Mouse (Mus musculus) neural tube, embryonic 14.5 days (tissue): Measurements from ENCODE around the gene Clspn. TPM values are rescaled to one million over a fixed set of nuclear protein-coding genes. Genes with fewer than 3 reads are reported as not detected.

Experiments used
- ATAC-seq: fragments of 200-750 bp; cut with Nextera tagmentation; 2 replicates; pipeline ENCODE4 v1.8.0; 2017; ENCODE audit warnings: low read depth, mild to moderate bottlenecking, moderate TSS enrichment, moderate library complexity
- H3K27ac ChIP-seq: fragments of 300-500 bp; sonication (generic); 2 replicates; pipeline ENCODE4 v1.5.1; 2014; ENCODE audit warnings: low read depth, mild to moderate bottlenecking, control low read depth, low read length, moderate library complexity, mixed read lengths
- H3K27me3 ChIP-seq: fragments of 300-500 bp; sonication (generic); 2 replicates; pipeline ENCODE4 v1.6.1; 2014; ENCODE audit warnings: low read length; ENCODE audit not compliant: control insufficient read depth, insufficient read depth
- H3K36me3 ChIP-seq: fragments of 300-500 bp; sonication (generic); 2 replicates; pipeline ENCODE4 v1.6.1; 2014; ENCODE audit warnings: low read length, mixed read lengths; ENCODE audit not compliant: control insufficient read depth, insufficient read depth
- H3K4me1 ChIP-seq: fragments of 300-500 bp; sonication (generic); 2 replicates; pipeline ENCODE4 v1.6.1; 2014; ENCODE audit warnings: low read length; ENCODE audit not compliant: control insufficient read depth, insufficient read depth
- H3K4me2 ChIP-seq: fragments of 300-500 bp; sonication (generic); 2 replicates; pipeline ENCODE4 v1.6.1; 2014; ENCODE audit warnings: mild to moderate bottlenecking, low read depth, low read length, control low read depth
- H3K4me3 ChIP-seq: fragments of 300-500 bp; sonication (generic); 2 replicates; pipeline ENCODE4 v1.5.1; 2014; ENCODE audit warnings: low read depth, low read length, control low read depth, mixed read lengths
- H3K9ac ChIP-seq: fragments of 300-500 bp; sonication (generic); replicated peaks from 2 replicates; pipeline ENCODE4 v1.6.1; 2014; ENCODE audit warnings: low read depth, mild to moderate bottlenecking, control low read depth, low read length, mixed read lengths
- H3K9me3 ChIP-seq: fragments of 300-500 bp; sonication (generic); 2 replicates; pipeline ENCODE4 v1.6.1; 2016; ENCODE audit warnings: low read length; ENCODE audit not compliant: control insufficient read depth
- WGBS: fragments of 180-500 bp; shearing (Covaris S2); extraction: QIAGEN DNeasy Blood & Tissue Kit; methylation state at CpG from one replicate; pipeline ENCODE4 v1.1.7; 2014; 5-methylcytosine and 5-hydroxymethylcytosine counted together
- polyA plus RNA-seq: library from polyadenylated mRNA; unstranded; fragments of >200 nt; fragmentation: Nextera tagmentation; extraction: Ambion mirVana; gene quantifications from 2 replicates; pipeline ENCODE4 v1.2.1, GENCODE M21; 2014

Clspn gene
- polyA plus RNA-seq, 1 experiment from 2014 or later = 3.0 TPM

DNA sequence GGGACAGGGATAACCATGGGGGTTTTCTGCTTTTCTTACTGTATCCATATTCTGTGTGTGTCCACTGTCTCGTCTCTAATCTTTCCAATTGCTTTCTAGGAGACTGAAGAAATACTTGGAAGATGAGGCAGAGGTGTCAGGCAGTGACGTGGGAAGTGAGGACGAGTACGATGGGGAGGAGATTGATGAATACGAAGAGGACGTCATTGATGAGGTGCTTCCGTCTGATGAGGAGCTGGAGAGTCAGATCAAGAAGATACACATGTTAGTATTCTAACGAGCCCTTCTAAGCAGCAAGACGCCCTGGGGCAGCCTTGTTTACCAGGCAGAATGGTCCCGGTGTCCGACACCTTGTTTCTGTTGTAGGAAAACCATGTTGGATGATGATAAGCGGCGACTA is 29.0 kb downstream of the Clspn start:
- Histone ChIP-seq H3K4me1 (no peaks in the 10 kb centered on the region), H3K27ac (no peak overlapping the region), H3K4me3 (no peak overlapping the region), H3K9ac (no peak overlapping the region), H3K4me2 (no peak overlapping the region), H3K36me3 (no peaks in the 10 kb centered on the region), H3K27me3 (no peaks in the 10 kb centered on the region), H3K9me3 (no peaks in the 10 kb centered on the region)
- 95% methylated on average over 13 of the region's 13 CpGs for WGBS
- no peak for ATAC-seq

DNA sequence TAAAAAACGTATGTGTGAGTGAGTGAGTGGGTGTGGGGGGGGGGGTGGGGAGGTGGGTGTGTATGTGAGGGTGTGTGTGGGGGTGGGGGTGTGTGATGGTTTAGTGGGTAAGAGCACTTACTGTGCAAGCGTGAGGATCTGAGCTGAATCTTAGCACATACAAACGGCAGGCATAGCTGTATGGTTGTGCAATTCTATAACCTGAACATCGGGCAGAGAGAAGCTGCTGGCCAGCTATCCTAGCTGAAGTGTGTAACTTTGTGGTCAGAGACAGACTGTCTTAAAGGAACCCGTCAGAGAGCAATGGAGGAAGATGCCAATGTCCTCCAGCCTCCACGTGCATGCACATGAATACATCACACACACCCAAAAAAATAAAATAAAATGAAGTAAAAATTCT is 35.3 kb downstream of the Clspn start:
- no peak overlapping the region for H3K4me2 ChIP-seq
- H3K9ac ChIP-seq = no peak overlapping the region
- H3K4me1 ChIP-seq = no peaks in the 10 kb centered on the region
- H3K27ac ChIP-seq = no peak overlapping the region
- no peaks in the 10 kb centered on the region for H3K9me3 ChIP-seq
- H3K36me3 ChIP-seq = no peaks in the 10 kb centered on the region
- WGBS = 95% methylated on average over 6 of the region's 6 CpGs
- H3K27me3 ChIP-seq = no peaks in the 10 kb centered on the region
- no peak for ATAC-seq
- H3K4me3 ChIP-seq = no peak overlapping the region

DNA sequence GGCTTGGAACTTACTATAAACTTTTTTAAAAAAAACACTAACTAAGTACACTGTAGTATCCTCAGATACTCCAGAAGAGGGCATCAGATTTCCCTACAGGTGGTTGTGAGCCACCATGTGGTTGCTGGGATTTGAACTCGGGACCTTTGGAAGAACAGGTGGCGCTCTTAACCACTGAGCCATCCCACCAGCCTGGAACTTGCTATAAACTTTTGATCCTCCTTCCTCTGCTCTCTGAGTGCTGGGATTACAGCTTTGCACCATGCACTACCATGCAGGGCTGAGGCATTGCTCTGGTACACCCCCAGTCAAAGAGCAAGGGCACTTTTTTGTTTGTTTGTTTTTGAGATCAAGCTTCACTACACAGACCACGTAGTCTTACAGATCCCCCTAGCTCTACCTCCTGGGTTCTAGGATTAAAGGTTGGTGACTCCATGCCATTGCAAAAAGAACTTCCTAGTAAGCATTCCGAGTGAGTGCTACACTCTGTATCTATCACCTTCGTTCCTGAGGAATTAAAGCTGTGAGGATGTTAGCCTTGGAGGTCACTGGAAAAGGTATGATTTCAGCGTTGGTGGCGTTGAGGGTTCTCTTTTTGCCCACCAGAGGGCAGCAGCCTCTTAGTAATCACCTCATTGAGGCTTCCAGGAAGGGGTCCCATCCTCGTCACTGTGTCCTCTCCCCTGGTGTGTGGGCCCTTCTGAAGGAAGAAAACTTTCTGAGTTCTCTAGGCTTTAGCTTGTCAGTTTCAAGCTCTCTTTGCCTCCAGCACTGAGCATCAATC is 43.4 kb downstream of the Clspn start:
- no peaks in the 10 kb centered on the region for H3K36me3 ChIP-seq
- ATAC-seq = peak; percentile 69
- peaks cover 6% of the 10 kb centered on the region; the same call in 1 of the 2 replicates for H3K4me1 ChIP-seq
- no peaks in the 10 kb centered on the region for H3K27me3 ChIP-seq
- H3K4me3 ChIP-seq = no peak overlapping the region
- 35% methylated on average over 8 of the region's 8 CpGs for WGBS
- H3K4me2 ChIP-seq = no peak overlapping the region
- no peak overlapping the region for H3K9ac ChIP-seq
- no peak overlapping the region for H3K27ac ChIP-seq
- H3K9me3 ChIP-seq = no peaks in the 10 kb centered on the region

DNA sequence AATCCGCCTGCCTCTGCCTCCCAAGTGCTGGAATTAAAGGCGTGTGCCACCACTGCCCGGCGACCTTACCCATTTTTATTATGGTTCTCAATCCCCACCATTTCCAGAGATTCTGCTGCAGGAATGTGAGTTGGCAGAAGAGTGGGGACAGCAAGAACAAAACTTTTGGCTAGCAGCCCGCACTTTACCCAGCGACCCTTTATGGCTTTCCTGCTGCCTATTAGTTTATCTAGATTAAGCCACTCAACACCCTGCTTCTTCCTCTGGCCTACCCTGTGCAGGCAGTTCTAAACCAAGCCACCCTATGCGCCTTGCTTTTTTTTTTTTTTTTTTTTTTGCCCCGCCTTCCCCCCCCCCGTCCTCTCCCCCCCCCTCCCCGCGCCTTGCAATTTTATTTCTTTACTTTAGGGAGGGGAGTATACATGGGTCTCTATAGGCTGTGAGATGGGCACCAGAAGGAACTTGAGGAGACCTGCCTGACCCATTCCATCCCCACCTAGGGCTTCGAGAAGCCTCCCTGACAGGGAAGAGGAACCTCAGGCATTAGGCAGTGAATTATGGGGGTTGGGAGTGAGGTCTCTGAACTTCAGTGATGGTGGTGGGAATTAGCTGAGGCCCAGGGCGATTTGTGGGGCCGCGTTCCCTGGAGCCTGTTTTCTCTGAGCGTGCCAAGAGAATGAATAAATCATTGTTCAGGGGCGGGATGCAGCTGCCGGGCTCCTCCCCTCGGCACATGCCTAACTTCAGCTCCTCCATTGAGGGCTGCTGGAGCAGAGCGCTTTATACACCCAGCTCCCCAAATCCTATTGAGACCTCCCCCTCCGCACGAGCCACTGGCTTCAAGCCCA is 45.1 kb downstream of the Clspn start:
- H3K9ac ChIP-seq = no peak overlapping the region
- peaks cover 6% of the 10 kb centered on the region; the same call in 1 of the 2 replicates for H3K4me1 ChIP-seq
- H3K36me3 ChIP-seq = no peaks in the 10 kb centered on the region
- no peaks in the 10 kb centered on the region for H3K9me3 ChIP-seq
- H3K4me2 ChIP-seq = peak overlapping the region; percentile 9; the same call in 1 of the 2 replicates
- H3K4me3 ChIP-seq = no peak overlapping the region
- peak; percentile 85 for ATAC-seq
- H3K27ac ChIP-seq = no peak overlapping the region
- H3K27me3 ChIP-seq = no peaks in the 10 kb centered on the region
- 23% methylated on average over 21 of the region's 22 CpGs for WGBS

DNA sequence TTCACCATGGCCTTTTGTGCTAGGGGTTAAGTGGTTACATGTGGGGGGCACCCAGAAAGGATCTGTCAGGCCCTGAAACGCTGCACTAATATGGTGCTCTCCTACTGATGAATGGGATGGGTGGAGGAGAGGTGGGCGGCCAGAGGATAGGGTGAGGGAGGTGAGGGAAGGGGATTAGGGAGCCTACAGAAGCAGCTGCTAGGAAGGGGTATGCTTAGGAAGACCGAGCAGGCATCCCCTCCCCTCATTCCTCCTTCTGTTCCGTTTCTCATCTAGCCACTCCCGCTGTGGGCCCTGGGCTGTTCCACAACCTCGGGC is 45.7 kb downstream of the Clspn start:
- Histone ChIP-seq H3K4me2 (peak overlapping the region; percentile 9; the same call in 1 of the 2 replicates), H3K9me3 (no peaks in the 10 kb centered on the region), H3K27me3 (no peaks in the 10 kb centered on the region), H3K4me1 (peaks cover 6% of the 10 kb centered on the region; the same call in 1 of the 2 replicates), H3K27ac (no peak overlapping the region), H3K4me3 (no peak overlapping the region), H3K9ac (no peak overlapping the region), H3K36me3 (no peaks in the 10 kb centered on the region)
- ATAC-seq = peak; percentile 58; the same call in 1 of the 2 replicates
- WGBS = 6% methylated on average over 6 of the region's 6 CpGs

DNA sequence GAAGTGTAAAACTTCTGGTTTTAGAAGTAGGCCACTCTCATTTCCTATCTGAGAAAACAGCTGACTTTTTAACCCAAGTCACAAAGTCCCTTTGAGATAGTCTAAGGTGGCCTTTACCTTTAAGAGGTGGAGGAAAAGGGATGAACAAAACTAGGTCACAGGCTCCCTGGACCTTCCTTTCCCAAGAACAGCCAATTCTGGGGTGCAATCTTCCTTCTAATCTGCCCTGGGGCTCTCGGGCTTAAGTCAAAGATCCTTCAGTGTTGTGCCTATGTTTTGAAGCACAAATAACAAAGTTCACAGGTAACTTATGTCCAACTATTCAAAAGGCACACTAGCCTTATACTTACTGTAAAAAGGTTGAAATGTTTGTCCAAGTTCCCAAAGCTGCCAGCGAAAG is 47.4 kb downstream of the Clspn start:
- Histone ChIP-seq H3K27ac (no peak overlapping the region), H3K36me3 (no peaks in the 10 kb centered on the region), H3K4me2 (no peak overlapping the region), H3K9ac (no peak overlapping the region), H3K9me3 (no peaks in the 10 kb centered on the region), H3K4me1 (peaks cover 6% of the 10 kb centered on the region; the same call in 1 of the 2 replicates), H3K27me3 (no peaks in the 10 kb centered on the region), H3K4me3 (no peak overlapping the region)
- WGBS = 87% methylated on average over 2 of the region's 2 CpGs
- ATAC-seq = no peak

DNA sequence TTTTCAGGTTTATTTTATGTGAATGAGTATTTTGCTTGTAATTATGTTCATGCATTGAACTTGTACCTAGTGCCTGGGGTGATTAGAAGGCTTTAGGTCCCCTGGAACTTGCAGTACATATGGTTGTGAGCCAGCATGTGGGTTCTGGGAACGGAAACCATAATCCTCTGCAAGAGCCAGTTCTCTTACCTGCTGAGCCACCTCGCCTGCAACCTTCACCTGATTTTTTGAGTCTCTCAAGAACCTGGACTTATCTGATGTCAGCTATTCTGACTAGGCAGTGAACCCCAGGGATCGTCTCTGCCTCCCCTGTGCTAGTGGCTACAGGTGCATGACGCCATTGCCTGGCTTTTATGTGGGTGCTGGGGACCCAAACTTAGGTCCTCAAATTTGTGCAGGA is 49.0 kb downstream of the Clspn start:
- Histone ChIP-seq H3K9ac (no peak overlapping the region), H3K4me2 (no peak overlapping the region), H3K27ac (no peak overlapping the region), H3K27me3 (no peaks in the 10 kb centered on the region), H3K9me3 (no peaks in the 10 kb centered on the region), H3K4me1 (peaks cover 6% of the 10 kb centered on the region; the same call in 1 of the 2 replicates), H3K4me3 (no peak overlapping the region), H3K36me3 (no peaks in the 10 kb centered on the region)
- 83% methylated on average over 4 of the region's 4 CpGs for WGBS
- ATAC-seq = no peak

DNA sequence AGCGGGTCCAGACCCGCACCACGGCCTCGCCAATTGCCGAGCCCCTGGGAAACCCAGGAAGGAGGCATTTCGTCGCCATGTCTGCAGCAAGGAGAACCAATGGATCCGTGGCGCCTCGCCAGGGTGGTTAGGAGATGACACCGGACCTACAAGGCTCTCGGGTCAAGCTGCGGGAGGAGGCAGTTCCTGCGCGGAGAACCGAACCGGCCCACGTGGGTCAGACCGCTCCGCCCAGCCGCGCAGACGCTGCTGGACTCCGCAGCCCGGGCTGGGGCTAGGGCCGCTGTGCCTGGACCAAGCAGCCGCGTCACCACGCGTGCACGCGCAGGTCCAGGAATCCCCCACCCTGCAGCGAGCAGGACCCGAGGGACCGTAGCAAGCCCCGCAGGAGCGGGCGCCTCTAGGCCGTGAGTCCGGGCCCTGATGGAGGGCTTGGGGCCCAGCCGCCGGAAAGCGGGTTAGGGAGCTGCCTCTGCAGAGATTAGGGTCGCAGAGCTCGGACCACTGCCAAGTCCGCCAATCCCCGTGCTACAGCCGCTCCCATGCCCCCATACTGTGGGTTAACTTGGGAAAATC is 53.0 kb downstream of the Clspn start, which contains the start of gene 5730409E04Rik:
Gene 5730409E04Rik, plus strand, starts transcription at position 213 of the 576 bp plus-strand sequence.
- Histone ChIP-seq H3K4me2 (peak within 1 kb of the TSS; percentile 87), H3K27me3 (no peaks in the 10 kb centered on the region)
- ATAC-seq = peak; percentile 91

More for the DNA sequence above, 53.0 kb downstream of the Clspn start, which contains the start of gene 5730409E04Rik:
- H3K9ac ChIP-seq = peak within 1 kb of the TSS; percentile 78
- H3K36me3 ChIP-seq = 0 out of 2 replicates have a peak, but pooled peaks cover 5% of the 10 kb centered on the region
- H3K9me3 ChIP-seq = no peaks in the 10 kb centered on the region
- H3K4me1 ChIP-seq = no peaks in the 10 kb centered on the region
- H3K4me3 ChIP-seq = peak within 1 kb of the TSS; percentile 56
- WGBS = under 1% methylated on average over 39 of the region's 48 CpGs
- 0 out of 2 replicates have a peak within 1 kb of the TSS, but pooled peaks have one; percentile 55 for H3K27ac ChIP-seq
